In genomic region chr9:118041022-118041400, GRCm38 (mm10) we compare ENCODE assay signal across 8 mouse cellular contexts. TPM values are rescaled to one million over a fixed set of nuclear protein-coding genes. Genes with fewer than 3 reads are reported as not detected.
DNase-seq lines count a peak whose midpoint lies in the region; ATAC-seq and TF ChIP-seq lines count a peak whose summit lies in the region.

No protein-coding gene starts in this region.

- H3K4me1 ChIP-seq in lung, embryonic 14.5 days (ENCODE audit: insufficient read depth): peaks cover 6% of the 10 kb centered on the region
- H3K4me1 ChIP-seq in liver, embryonic 12.5 days: peaks cover 26% of the 10 kb centered on the region
- peaks cover 28% of the 10 kb centered on the region for H3K4me1 ChIP-seq in neural tube, embryonic 13.5 days (replicated peaks)

- peak overlapping the region; percentile 81 for H3K4me3 ChIP-seq in lung, embryonic 14.5 days (ENCODE audit: low read depth, low read length)
- H3K4me3 ChIP-seq in liver, embryonic 12.5 days: peak overlapping the region; percentile 88
- H3K4me3 ChIP-seq in neural tube, embryonic 13.5 days: peak overlapping the region; percentile 83

- no peaks in the 10 kb centered on the region for H3K9me3 ChIP-seq in lung, embryonic 14.5 days (ENCODE audit: low read depth, low read length)
- no peaks in the 10 kb centered on the region for H3K9me3 ChIP-seq in liver, embryonic 12.5 days (replicated peaks)
- no peaks in the 10 kb centered on the region for H3K9me3 ChIP-seq in neural tube, embryonic 13.5 days

- H3K36me3 ChIP-seq in lung, embryonic 14.5 days (ENCODE audit: insufficient read depth): peaks cover 5% of the 10 kb centered on the region; the same call in 1 of the 2 replicates
- H3K36me3 ChIP-seq in liver, embryonic 12.5 days: no peaks in the 10 kb centered on the region; the same call in 1 of the 2 replicates
- H3K36me3 ChIP-seq in neural tube, embryonic 13.5 days: no peaks in the 10 kb centered on the region

- peak overlapping the region; percentile 85 for H3K9ac ChIP-seq in lung, embryonic 14.5 days
- peak overlapping the region; percentile 91 for H3K9ac ChIP-seq in liver, embryonic 12.5 days
- H3K9ac ChIP-seq in neural tube, embryonic 13.5 days: peak overlapping the region; percentile 91

- no peak for TF ChIP-seq CTCF in lung, embryonic 14.5 days (IDR thresholded peaks at IDR 0.05; ENCODE audit: low read depth)

- under 1% methylated on average over 21 of the region's 21 CpGs for WGBS in lung, embryonic 14.5 days
- WGBS in liver, embryonic 12.5 days (ENCODE audit: insufficient replicate concordance): under 1% methylated on average over 21 of the region's 21 CpGs
- 1% methylated on average over 21 of the region's 21 CpGs for WGBS in neural tube, embryonic 13.5 days

- ATAC-seq in lung, embryonic 14.5 days (ENCODE audit: insufficient read depth): no peak
- no peak for ATAC-seq in liver, embryonic 12.5 days
- ATAC-seq in neural tube, embryonic 13.5 days (ENCODE audit: low read depth): no peak

- H3K4me2 ChIP-seq in lung, embryonic 14.5 days: peak overlapping the region; percentile 80
- H3K4me2 ChIP-seq in liver, embryonic 12.5 days: peak overlapping the region; percentile 82
- peak overlapping the region; percentile 87 for H3K4me2 ChIP-seq in neural tube, embryonic 13.5 days

- peak; percentile 60 for DNase-seq in lung, embryonic 14.5 days
- no peak for DNase-seq in lung, postnatal 4 days
- DNase-seq in embryo, embryonic 10.5 days (ENCODE audit: low spot score): peak; percentile 55
- peak; percentile 16 for DNase-seq in forelimb bud, embryonic 11.5 days (ENCODE audit: low read depth, low spot score)
- DNase-seq in natural killer cell, adult 2 months (ENCODE audit: low spot score in 2 of 2): no peak
- DNase-seq in spleen, postnatal 10 days (ENCODE audit: low spot score in 2 of 2): no peak

- H3K27ac ChIP-seq in lung, embryonic 14.5 days (ENCODE audit: low read depth): peak overlapping the region; percentile 95
- H3K27ac ChIP-seq in liver, embryonic 12.5 days: peak overlapping the region; percentile 97
- H3K27ac ChIP-seq in neural tube, embryonic 13.5 days (replicated peaks): peak overlapping the region; percentile 97

- no peaks in the 10 kb centered on the region for H3K27me3 ChIP-seq in lung, embryonic 14.5 days (ENCODE audit: insufficient read depth, low read length)
- H3K27me3 ChIP-seq in liver, embryonic 12.5 days (replicated peaks): no peaks in the 10 kb centered on the region
- no peaks in the 10 kb centered on the region for H3K27me3 ChIP-seq in neural tube, embryonic 13.5 days

RNA-seq across cellular contexts. Expression of gene Azi2, which starts 0.7 kb away (rescaled TPM):
- polyA plus RNA-seq in lung, embryonic 14.5 days (2014; fragmentation: Nextera tagmentation; extraction: Ambion mirVana): 76.8 and 83.3 TPM in 2 replicates
- polyA plus RNA-seq in liver, embryonic 12.5 days (2016; fragmentation: Nextera tagmentation; extraction: Ambion mirVana): 50.3 and 51.1 TPM in 2 replicates
- 77.5 and 85.3 TPM in 2 replicates for polyA plus RNA-seq in neural tube, embryonic 13.5 days (2015; fragmentation: Nextera tagmentation; extraction: Ambion mirVana)

Comparison
In these comparisons a context has a peak if more than half of its experiments do, and no peak if none do; other contexts are left out.
1. DNase-seq: peak in lung, embryonic 14.5 days (single experiment), embryo, embryonic 10.5 days (single experiment) and forelimb bud, embryonic 11.5 days (single experiment); none in lung, postnatal 4 days (0 of 2), natural killer cell, adult 2 months (0 of 2) and spleen, postnatal 10 days (0 of 2).
2. Peak in every context shown above with its lines, with median percentiles within 50 percentile points of each other: H3K27ac ChIP-seq, H3K4me2 ChIP-seq, H3K4me3 ChIP-seq and H3K9ac ChIP-seq.